26 mouse cellular contexts compared by ENCODE assay signal in genomic region chr9:23161346-23161745, GRCm38 (mm10).
A peak's percentile ranks its signal among the peaks of the same experiment; 100 is the strongest.
DNase-seq lines count a peak whose midpoint lies in the region; ATAC-seq and TF ChIP-seq lines count a peak whose summit lies in the region.
"Had no signal": no experiment of that assay in that cellular context is flagged by ENCODE, and none has a peak within 500 bp of the region (broad histone marks: within the 10 kb centered on the region; RNA-seq: fewer than 3 reads in every experiment).

No protein-coding gene starts in this region.

- no peaks in the 10 kb centered on the region for H3K27me3 ChIP-seq in limb, embryonic 13.5 days
- H3K27me3 ChIP-seq in limb, embryonic 10.5 days (ENCODE audit: low read depth, poor library complexity, severe bottlenecking): no peaks in the 10 kb centered on the region
- H3K27me3 ChIP-seq: hindbrain, embryonic 15.5 days; liver, embryonic 13.5 days had no signal

- no peak overlapping the region for H3K27ac ChIP-seq in limb, embryonic 13.5 days
- no peak overlapping the region for H3K27ac ChIP-seq in limb, embryonic 10.5 days
- H3K27ac ChIP-seq: forebrain, embryonic 10.5 days; heart, embryonic 10.5 days; hindbrain, embryonic 15.5 days; layer of hippocampus, adult 2 months; liver, embryonic 13.5 days had no signal

- no peak overlapping the region for H3K4me3 ChIP-seq in limb, embryonic 13.5 days
- H3K4me3 ChIP-seq in limb, embryonic 10.5 days: no peak overlapping the region
- H3K4me3 ChIP-seq: forebrain, embryonic 10.5 days; heart, embryonic 10.5 days; hindbrain, embryonic 15.5 days; layer of hippocampus, adult 2 months; liver, embryonic 13.5 days; myocyte had no signal

- H3K9me3 ChIP-seq in limb, embryonic 13.5 days: no peaks in the 10 kb centered on the region
- H3K9me3 ChIP-seq in limb, embryonic 10.5 days (replicated peaks): no peaks in the 10 kb centered on the region
- H3K9me3 ChIP-seq: forebrain, embryonic 10.5 days; heart, embryonic 10.5 days; hindbrain, embryonic 15.5 days; liver, embryonic 13.5 days had no signal

- peaks cover 19% of the 10 kb centered on the region; the same call in 1 of the 2 replicates for H3K4me1 ChIP-seq in limb, embryonic 13.5 days
- H3K4me1 ChIP-seq in limb, embryonic 10.5 days: no peaks in the 10 kb centered on the region
- H3K4me1 ChIP-seq: forebrain, embryonic 10.5 days; hindbrain, embryonic 15.5 days; liver, embryonic 13.5 days had no signal

- no peak for TF ChIP-seq POLR2A in brain, embryonic 14.5 days (IDR thresholded peaks at IDR 0.05; ENCODE audit: borderline replicate concordance, extremely low read depth, insufficient read depth, insufficient read length, poor library complexity, severe bottlenecking)

- no peak for TF ChIP-seq CTCF in brain, embryonic 14.5 days (IDR thresholded peaks at IDR 0.05; ENCODE audit: borderline replicate concordance, extremely low read depth, insufficient read depth, insufficient read length)

- H3K36me3 ChIP-seq in limb, embryonic 13.5 days: no peaks in the 10 kb centered on the region
- H3K36me3 ChIP-seq in limb, embryonic 10.5 days: no peaks in the 10 kb centered on the region
- H3K36me3 ChIP-seq: forebrain, embryonic 10.5 days; heart, embryonic 10.5 days; hindbrain, embryonic 15.5 days; liver, embryonic 13.5 days had no signal

- 46% methylated on average over 7 of the region's 7 CpGs for WGBS in limb, embryonic 13.5 days
- 86% methylated on average over 7 of the region's 7 CpGs for WGBS in limb, embryonic 10.5 days

- 0 out of 2 replicates have a peak, but pooled peaks have one; percentile 40 for ATAC-seq in limb, embryonic 13.5 days (ENCODE audit: low FRiP score, low read depth)
- ATAC-seq: intestine, postnatal 0 days had no signal

- no peak overlapping the region for H3K9ac ChIP-seq in limb, embryonic 13.5 days
- H3K9ac ChIP-seq: hindbrain, embryonic 15.5 days; liver, embryonic 13.5 days had no signal

- no peak overlapping the region for H3K4me2 ChIP-seq in limb, embryonic 13.5 days (replicated peaks)
- H3K4me2 ChIP-seq: hindbrain, embryonic 15.5 days; liver, embryonic 13.5 days had no signal

- peak; percentile 72 for DNase-seq in heart, adult 11 months
- DNase-seq in heart, postnatal 36 days: no peak
- DNase-seq in limb, embryonic 10.5 days (ENCODE audit: low spot score): no peak
- peak; percentile 14 for DNase-seq in lung, postnatal 10 days
- no peak for DNase-seq in lung, postnatal 14 days
- DNase-seq in brain, embryonic 14.5 days (ENCODE audit: low read depth): peak; percentile 51
- DNase-seq in layer of hippocampus, postnatal 25 days (ENCODE audit: extremely low spot score in 1 of 2, low spot score in 1 of 2): no peak
- DNase-seq: adrenal gland, postnatal 25 days; B cell, adult 2 months; cerebellum, adult 11-12 months; cerebellum, postnatal 14 days; embryo, embryonic 11 days; gastrocnemius, postnatal 10 days; heart, postnatal 14 days; kidney, postnatal 14 days; liver, embryonic 13.5 days; midbrain, embryonic 14.5 days; right cerebral cortex, postnatal 25 days; thymus, postnatal 36 days had no signal

- intact Hi-C loops in heart, postnatal 36 days (cut with DNase I): no loop called here

Comparison
In these comparisons a context has a peak if more than half of its experiments do, and no peak if none do; other contexts are left out.
1. DNase-seq: peak in heart, adult 11 months (single experiment), lung, postnatal 10 days (single experiment) and brain, embryonic 14.5 days (single experiment); none in heart, postnatal 36 days (0 of 2), limb, embryonic 10.5 days (single experiment), lung, postnatal 14 days (single experiment) and layer of hippocampus, postnatal 25 days (0 of 2).